Mouse (Mus musculus): ENCODE measurements around the gene Scaf1. TPM values are rescaled to one million over a fixed set of nuclear protein-coding genes. Genes with fewer than 3 reads are reported as not detected.
A peak's percentile ranks its signal among the peaks of the same experiment; 100 is the strongest.

Gene Scaf1
- total RNA-seq, 4 experiments from 2014 or later = 43.2 to 50.7 (median 48.4) TPM

GRCm38 (mm10) chr7:45015344-45015956, 713 bp downstream of the Scaf1 start:
- DNase-seq (ENCODE audit: low spot score in 2 of 2) = no peak

DNA sequence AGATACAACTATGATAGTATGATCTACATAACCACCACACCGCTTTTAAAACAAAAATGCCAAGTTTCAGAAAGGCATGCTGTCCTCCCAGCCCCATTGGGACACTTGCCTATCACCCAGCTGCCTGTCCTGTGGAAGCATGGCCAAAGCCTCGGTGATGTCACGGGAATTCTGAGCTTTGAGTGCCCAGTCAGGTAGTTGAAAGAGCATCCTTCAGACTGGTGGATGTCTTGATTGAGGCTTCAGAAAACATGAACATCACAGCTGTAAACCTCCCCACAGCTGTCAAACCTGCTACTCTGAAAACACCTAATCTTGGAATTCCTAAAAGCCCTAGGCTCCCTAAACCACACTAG, 2.1 kb downstream of the Scaf1 start:
- no peak for DNase-seq (ENCODE audit: low spot score in 2 of 2)

GRCm38 (mm10) chr7:45013366-45014095, 2.6 kb downstream of the Scaf1 start:
- DNase-seq (ENCODE audit: low spot score in 2 of 2) = no peak

GRCm38 (mm10) chr7:45012824-45013223, 3.3 kb downstream of the Scaf1 start:
- no peak for DNase-seq (ENCODE audit: low spot score in 2 of 2)

DNA sequence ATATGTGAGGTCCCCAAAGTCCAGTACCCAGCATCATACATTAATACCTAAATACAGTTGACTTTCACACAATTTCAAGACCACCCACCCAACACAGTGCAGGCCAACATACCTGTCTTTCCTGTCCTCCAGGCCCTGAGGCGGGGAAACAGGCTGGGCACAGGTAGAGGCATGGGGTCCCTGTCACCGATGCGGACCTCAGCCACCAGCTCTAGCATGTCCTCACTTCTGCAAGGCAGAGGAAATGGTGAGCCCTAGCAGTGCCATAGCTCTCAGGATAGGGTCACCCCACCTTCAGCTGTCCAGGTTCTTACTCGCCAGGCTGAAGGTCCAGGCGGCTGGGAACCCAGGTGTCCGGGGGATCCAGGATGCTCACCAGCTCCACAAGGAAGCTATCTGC, 4.2 kb downstream of the Scaf1 start:
- no peak for DNase-seq (ENCODE audit: low spot score in 2 of 2)

DNA sequence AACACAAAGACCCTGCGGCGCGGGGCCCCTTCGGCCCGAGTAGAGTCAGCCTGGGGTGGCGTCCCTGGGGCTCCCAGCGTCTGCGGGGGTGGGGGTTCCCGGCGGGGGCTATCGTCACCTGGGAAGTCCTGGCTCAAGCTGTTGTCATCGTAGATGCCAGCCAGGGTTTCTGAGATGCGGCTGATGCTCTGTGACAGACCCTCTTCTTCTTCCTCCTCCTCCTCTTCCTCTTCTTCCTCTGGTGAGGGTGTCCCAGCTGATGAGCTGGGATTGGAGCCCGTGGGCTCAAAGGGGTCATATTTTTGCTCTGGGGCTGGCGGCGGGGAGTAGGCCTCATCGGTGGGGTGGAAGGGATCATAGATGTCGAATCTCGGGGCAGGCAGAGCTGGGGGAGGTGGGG, 7.8 kb downstream of the Scaf1 start:
- no peak for DNase-seq (ENCODE audit: low spot score in 2 of 2)

GRCm38 (mm10) chr7:45007846-45008245, 8.3 kb downstream of the Scaf1 start:
- no peak for DNase-seq (ENCODE audit: low spot score in 2 of 2)

DNA sequence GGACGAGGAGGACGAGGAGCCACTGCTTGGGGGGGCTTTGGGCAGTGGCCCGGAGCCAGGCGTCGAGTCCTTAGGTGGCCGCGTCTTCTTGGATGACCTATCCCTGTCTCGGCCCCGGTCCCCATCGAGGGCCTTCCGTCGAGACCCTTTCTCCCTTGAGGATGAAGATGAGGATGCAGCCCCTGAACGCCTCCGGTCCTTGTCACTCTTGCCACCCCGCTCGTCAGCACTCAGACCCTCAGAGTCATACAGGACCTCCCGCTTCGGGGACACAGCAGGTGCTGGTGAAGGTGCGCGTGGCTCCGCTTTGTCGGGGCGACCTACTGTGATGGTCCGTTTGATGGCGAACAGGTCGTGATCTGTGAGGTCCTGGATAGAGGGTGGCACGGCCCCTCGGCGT, 9.0 kb downstream of the Scaf1 start:
- DNase-seq (ENCODE audit: low spot score in 2 of 2) = no peak

GRCm38 (mm10) chr7:45006503-45006902, 9.7 kb downstream of the Scaf1 start:
- DNase-seq (ENCODE audit: low spot score in 2 of 2) = no peak

GRCm38 (mm10) chr7:45005321-45005992, 10.7 kb downstream of the Scaf1 start:
- DNase-seq (ENCODE audit: low spot score in 2 of 2) = no peak

- DNase-seq (ENCODE audit: low spot score in 2 of 2) = no peak
Measured at GRCm38 (mm10) chr7:45004546-45004945, 11.6 kb downstream of the Scaf1 start.

GRCm38 (mm10) chr7:45002440-45002839, 13.7 kb downstream of the Scaf1 start:
- DNase-seq (ENCODE audit: low spot score in 2 of 2) = no peak

- DNase-seq (ENCODE audit: low spot score in 2 of 2) = no peak
Measured at GRCm38 (mm10) chr7:45000539-45001114, 15.5 kb downstream of the Scaf1 start.

GRCm38 (mm10) chr7:44999753-45000152, 16.4 kb downstream of the Scaf1 start:
- no peak for DNase-seq (ENCODE audit: low spot score in 2 of 2)

- DNase-seq (ENCODE audit: low spot score in 2 of 2) = peak in 1 of 2 experiments; percentile 51
Measured at GRCm38 (mm10) chr7:44998501-44998955, 17.6 kb downstream of the Scaf1 start, which contains the start of gene Bcl2l12. Gene Bcl2l12 (minus strand): TSS chr7:44998712.

GRCm38 (mm10) chr7:44997940-44998428, 18.2 kb downstream of the Scaf1 start:
- DNase-seq (ENCODE audit: low spot score in 2 of 2) = no peak

DNA sequence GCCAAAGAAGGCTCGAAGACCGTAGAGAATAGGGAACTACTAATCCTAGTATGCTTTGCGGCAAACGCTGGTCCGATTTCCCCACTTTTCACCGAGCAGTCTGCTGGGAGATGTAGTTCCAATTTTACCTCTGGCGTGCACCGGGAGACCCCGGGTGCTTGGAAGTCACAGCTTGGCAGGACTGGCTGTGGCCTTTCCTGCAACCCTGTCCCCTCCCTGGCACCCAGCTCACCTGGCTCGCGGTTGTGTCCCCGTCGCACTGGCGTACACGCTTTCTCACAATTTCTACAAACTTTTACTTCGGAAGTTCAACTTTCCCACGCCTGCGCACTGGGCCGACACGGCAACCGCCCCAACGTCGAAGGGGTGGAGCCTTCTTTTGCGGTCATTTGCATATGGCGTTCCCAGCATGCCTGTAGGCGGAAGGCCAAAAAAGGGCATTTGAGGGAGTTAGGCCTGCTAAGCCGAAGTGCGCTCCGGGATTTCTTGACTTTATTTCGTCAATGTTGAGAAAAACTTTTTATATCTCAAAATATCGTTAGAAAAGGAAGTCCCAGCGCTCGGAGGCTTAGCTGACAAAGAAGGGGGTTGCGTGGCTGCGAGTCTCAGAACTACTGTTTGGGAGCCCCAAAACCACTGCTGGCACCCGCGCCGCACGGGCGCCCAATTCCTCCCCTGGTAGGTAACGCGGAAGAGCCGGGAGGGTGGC, 18.8 kb downstream of the Scaf1 start, which contains the start of gene Irf3:
Irf3 (plus strand) TSS at position 418 of the 709 bp plus-strand sequence.
- peak; percentile 93 to 94 for DNase-seq (ENCODE audit: low spot score in 2 of 2)

DNA sequence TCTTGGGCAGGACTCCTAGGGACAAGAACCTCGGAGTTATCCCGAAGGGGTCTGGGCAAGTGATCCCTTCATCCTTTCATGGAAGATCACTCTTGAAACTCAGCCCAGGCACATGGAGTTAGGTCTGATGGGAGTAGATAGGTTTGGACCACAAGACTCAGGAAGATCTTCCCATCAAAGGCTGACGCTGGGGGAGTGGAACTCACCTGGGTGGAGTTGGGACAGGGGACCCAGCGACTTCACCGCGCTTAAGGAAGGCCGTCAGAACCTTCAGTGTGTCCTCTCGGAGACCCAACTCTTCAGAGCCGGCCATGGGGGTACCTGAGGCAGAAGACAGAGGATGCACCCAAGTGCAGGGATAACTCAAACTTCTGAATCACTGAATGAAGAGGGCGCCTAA, 19.5 kb downstream of the Scaf1 start:
- no peak for DNase-seq (ENCODE audit: low spot score in 2 of 2)

GRCm38 (mm10) chr7:44986879-44987718, 29.1 kb downstream of the Scaf1 start:
- no peak for DNase-seq (ENCODE audit: low spot score in 2 of 2)

GRCm38 (mm10) chr7:44986192-44986878, 29.8 kb downstream of the Scaf1 start, which contains the start of gene Prmt1:
Gene Prmt1 (minus strand): TSS chr7:44986568.
- DNase-seq (ENCODE audit: low spot score in 2 of 2) = peak; percentile 98 to 99

Data from gastrocnemius, adult 8-10 months (tissue).